Mouse (Mus musculus) liver, embryonic 14.5 days (tissue): ENCODE measurements around the gene Tcf25.

ENCODE experiments used
- CTCF ChIP-seq: IDR thresholded peaks from 2 replicates; pipeline ENCODE4 v1.5.1; 2016; ENCODE audit warnings: antibody characterized with exemption, low read depth, control low read depth
- EP300 ChIP-seq: IDR thresholded peaks from 2 replicates; pipeline ENCODE4 v1.6.1; 2016; ENCODE audit warnings: antibody characterized with exemption, low read depth

GRCm38 (mm10) chr8:123443576-123443921 is 70.0 kb downstream of the Tcf25 start:
- no peak for TF ChIP-seq CTCF
- TF ChIP-seq EP300 = no peak
